Mouse (Mus musculus) ES-CJ7 (cell line): ENCODE measurements around the gene Sparc.

Experiments
- DNase-seq: peaks from one replicate; pipeline ENCODE4 v3.0.0; 2011; ENCODE audit warnings: low read depth, low spot score

The Sparc gene

GRCm38 (mm10) chr11:55365840-55366239 is 57.1 kb downstream of the Sparc start:
- no peak for DNase-seq

GRCm38 (mm10) chr11:55365242-55365641 is 57.7 kb downstream of the Sparc start:
- DNase-seq: no peak

- DNase-seq: no peak
Observed at GRCm38 (mm10) chr11:55364662-55365061, 58.3 kb downstream of the Sparc start.

GRCm38 (mm10) chr11:55358094-55358783 is 64.7 kb downstream of the Sparc start:
- no peak for DNase-seq

- no peak for DNase-seq
Observed at GRCm38 (mm10) chr11:55356846-55357245, 66.1 kb downstream of the Sparc start.
